Mouse (Mus musculus) heart, adult 9 months (tissue): ENCODE measurements around the gene Abhd6.

Experiments
- DNase-seq, 2 experiments: peaks; one replicate each; pipeline ENCODE4 v3.0.0; 2022; ENCODE audit warnings: low spot score in 2 of 2

Gene Abhd6

GRCm38 (mm10) chr14:8029752-8030151, 27.1 kb downstream of the Abhd6 start:
- DNase-seq: no peak

- DNase-seq: peak; percentile 27 to 43
These were observed 27.8 kb downstream of the Abhd6 start for GRCm38 (mm10) chr14:8030535-8030934.

DNA sequence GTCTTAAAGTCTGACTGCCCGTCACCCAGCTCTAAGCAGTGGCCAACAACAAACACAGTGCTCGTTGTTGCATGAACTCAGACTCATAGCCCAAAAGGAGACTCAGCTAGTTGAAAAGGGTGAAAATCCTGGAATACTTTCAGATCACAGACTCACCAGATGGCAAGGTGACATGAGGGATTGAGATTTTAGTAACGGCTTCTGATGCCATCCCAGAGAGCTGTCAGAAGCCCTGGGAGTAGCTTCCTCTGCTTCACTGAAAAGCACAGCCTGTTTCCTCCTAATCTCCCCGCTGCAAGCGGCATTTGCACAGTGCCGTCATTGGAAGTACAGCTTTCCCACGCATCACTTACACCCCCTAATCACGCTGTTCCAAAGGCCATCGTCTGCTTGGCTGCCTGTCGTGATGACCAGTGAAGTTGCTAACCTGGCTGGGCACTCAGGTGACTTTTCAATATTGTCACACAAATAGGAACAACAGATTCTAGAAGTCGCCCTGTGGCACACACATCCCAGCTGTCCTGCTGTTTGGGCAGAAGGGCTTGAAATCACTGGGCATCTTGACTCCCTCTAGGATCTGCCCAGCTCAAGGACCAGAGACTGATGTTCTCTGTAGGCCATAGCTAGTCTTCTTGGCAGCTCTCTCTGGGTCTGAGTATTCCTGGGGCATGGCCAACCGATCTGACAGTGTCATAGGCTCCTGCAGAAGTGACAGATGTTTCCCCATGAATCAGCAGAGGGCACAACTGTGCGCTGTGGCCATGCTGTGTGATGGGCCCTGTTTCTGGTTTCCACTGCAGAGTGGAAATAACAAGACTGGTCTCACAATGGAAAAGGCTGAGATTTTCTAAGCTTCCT, 29.6 kb downstream of the Abhd6 start:
- DNase-seq: peak in 1 of 2 experiments; percentile 14

GRCm38 (mm10) chr14:8034561-8034960, 31.9 kb downstream of the Abhd6 start:
- no peak for DNase-seq

DNA sequence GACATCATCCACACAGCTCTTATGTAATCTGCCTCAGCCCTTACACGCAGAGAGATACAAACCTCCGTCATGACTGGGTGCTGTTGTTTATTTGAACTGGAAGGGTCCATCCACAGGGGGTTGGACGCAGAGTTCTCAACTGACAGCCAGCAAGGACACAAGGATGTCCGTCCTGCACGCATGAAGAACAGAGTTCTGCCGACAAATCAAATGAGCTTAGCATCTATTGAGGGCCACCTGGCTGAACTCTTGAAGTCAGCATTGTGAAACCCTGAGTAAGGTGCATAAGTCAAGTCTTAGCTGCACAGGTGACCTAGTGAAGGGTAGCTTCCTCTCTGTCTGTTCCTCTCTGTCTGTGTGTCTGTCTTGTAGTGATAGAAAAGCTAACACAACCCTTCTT, 33.2 kb downstream of the Abhd6 start:
- no peak for DNase-seq

DNA sequence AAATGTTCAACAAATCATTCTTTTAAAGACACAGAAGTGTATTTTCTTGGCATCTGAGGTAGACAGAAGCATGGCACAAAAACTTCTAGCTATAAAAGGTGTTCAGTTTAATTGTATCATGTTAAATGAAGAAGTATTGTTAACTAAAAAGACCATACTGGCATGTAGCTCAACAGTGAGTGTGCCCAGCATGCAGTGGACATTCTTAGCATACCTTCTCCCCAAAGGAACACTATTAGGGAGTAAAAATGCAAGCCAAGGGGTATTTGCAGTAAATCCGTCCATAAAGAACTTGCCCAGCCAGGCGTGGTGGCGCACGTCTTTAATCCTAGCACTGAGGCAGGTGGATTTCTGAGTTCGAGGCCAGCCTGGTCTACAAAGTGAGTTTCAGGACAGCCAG, 33.7 kb downstream of the Abhd6 start:
- no peak for DNase-seq

DNA sequence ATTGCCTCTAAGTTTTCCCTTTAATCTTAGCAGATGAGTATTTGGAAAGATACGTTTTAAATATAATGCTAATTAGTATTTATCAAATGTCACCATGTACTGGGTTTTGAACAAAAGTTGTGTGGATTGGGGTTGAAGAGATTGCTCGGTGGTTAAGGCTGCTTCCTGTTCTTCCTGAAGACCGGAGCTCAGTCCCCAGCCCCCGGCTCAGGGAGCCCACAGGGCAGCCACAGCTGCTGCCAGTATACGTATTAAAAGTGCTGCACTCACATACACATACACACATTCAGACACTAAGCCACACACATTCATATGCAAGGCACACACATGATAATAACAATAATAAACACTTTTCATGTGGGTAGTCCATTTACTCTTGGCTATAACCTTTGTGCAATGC, 35.4 kb downstream of the Abhd6 start:
- DNase-seq: no peak

DNA sequence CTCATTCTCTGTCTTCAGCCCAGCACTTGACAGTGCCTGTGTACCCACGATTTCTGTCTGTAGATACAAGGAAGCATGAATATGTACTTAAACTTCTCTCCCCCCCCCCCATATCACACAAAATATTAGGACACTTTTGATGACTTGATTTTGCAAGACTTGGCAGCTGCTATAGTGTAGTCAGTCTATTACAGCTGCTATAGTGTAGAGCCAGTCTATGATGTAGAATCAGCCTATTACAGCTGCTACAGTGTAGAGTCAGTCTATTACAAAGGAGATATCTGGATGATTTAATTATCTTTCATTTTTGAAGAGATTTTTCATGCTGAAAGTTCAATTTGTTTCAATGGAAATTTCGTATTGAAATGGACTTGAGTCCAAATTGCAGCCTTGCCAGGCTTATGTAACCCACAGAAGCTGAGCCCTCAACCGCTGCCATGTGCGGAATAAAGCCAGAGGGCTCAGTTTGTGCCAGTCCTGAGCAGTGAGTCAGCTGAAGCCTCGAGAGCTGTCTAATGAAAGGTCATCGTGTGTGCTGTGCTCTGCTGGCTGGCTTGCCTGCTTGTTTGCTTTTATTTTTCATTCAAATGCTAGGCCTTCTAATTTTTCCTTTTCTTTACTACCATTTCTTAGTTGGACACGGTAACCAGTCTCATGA, 36.2 kb downstream of the Abhd6 start:
- peak; percentile 51 to 79 for DNase-seq

DNA sequence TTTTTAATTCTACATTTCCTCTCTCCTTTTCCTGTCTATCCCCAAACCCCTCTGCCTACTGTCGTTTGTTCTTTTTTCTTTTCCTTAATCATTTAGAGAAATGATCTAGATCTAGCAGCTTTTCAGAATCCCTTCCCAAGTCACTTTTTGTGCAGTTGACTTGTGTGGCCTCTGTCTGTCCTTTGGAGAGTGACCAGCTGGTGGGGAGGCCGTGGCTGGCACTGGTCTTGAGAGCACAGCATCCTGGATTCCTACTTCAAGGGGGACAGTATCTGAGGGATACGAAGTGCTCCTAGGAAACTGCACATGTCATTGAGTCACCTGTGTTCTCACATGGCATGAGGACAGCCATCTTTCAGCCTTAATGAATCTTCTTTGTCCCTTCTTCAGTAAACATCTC, 37.5 kb downstream of the Abhd6 start:
- no peak for DNase-seq

DNA sequence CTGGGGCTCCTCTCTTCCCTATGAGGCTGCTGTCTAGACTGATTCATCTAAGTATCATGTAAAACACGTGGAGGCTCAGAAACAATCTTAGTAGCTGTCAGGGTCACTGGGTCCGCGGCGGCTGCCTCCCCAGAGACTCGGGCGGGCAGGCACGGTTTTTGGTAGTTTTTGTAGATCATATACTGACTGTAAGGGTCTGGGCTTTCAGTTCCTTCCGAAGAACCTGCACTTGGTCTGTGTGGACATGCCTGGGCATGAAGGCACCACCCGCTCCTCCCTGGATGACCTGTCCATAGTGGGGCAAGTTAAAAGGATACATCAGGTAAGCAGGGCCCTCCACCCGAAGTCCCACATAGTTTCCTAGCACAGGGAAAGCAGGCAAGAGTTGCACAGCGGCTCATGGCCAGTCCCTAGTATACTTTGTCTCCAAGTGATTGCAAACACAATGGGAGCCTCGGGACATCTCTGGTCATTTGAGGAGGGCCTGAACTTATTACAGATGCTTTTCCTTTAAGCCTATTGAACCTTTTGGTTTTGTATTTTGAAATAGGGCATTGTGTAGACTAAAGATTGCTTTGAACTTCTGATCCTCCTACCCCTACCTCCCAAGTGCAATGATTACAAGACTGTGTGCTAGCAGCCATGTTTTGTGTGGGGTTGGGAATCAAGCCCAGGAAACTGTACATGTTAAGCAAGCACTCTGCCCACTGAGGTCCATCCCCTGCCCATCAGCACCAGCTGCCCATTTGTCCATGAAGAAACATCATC, 38.4 kb downstream of the Abhd6 start:
- no peak for DNase-seq

- DNase-seq: no peak
These were observed 39.4 kb downstream of the Abhd6 start for GRCm38 (mm10) chr14:8042120-8042519.

- no peak for DNase-seq
These were observed 39.9 kb downstream of the Abhd6 start for GRCm38 (mm10) chr14:8042577-8042976.

- DNase-seq: no peak
These were observed 41.6 kb downstream of the Abhd6 start for GRCm38 (mm10) chr14:8044330-8044729.

DNA sequence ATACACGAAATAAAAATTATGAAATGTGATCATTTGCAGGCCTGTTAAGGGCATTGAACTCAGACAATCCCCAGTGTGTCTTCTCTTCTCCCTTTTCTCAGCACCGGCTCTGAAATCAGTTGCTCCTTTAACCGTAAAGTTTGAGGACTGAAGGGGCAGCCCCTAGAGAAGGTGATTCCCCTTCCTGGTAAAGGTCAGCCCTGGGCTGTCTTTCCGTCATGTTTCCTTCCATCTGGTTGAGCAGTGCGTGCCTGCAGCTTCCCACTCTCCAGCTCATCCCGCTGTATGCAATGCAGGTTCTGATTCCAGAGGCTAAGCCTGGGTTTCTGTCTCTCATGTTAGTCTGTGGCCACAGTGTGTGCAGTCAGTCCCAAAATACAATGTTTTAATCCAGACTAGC, 42.1 kb downstream of the Abhd6 start:
- DNase-seq: no peak

DNA sequence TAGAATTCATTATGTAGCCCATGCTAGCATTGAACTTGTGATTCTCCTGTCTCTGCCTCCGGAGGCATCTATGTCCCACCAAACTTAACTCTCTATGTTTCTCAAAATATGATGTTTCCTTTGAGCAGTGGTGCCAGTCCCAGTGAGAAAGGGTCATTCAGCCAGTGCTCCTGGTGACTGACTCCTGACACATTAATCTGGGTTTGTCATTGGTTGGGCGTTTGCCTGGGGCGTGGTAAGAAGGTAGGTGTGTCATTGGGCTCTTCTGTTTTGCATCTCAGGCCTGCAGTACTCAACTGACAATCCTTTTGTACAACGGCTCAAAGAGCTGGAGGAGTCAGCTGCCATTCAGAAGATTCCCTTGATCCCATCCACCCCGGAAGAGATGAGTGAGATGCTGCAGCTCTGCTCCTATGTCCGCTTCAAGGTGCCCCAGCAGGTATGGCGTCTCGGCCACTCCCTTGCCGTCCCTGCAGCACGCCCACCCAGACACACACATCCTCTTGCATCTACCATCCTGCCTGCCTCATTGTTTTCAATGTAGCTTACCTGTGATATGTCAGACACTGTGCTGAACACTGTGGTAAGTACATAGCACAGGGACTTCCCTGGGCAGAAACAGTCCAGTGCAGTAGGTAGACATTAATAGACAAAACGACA, 42.6 kb downstream of the Abhd6 start:
- DNase-seq: no peak

GRCm38 (mm10) chr14:8046839-8047238, 44.1 kb downstream of the Abhd6 start:
- DNase-seq: no peak

- DNase-seq: no peak
These were observed 46.6 kb downstream of the Abhd6 start for GRCm38 (mm10) chr14:8049334-8049733.

DNA sequence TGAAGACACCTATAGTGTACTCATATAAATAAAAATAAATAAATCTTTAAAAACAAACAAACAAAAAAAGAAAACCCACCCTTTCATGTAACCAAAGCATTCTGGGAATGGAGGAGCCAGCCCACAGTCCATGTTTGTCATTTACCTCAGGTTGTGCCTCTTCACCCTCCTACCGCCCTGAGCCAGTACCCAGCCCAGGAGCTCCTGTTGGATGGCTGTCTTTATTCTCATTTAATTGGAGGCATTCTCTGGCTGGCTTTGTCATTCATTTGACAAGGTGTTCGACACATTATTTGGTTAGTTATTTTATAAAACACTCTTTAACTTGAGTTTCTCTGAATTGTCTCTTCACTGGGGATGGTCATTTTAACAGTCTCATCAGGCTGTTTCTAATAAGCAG, 49.2 kb downstream of the Abhd6 start:
- no peak for DNase-seq

- DNase-seq: no peak
These were observed 50.0 kb downstream of the Abhd6 start for GRCm38 (mm10) chr14:8052661-8053060.

- no peak for DNase-seq
These were observed 51.8 kb downstream of the Abhd6 start for GRCm38 (mm10) chr14:8054310-8055102.

DNA sequence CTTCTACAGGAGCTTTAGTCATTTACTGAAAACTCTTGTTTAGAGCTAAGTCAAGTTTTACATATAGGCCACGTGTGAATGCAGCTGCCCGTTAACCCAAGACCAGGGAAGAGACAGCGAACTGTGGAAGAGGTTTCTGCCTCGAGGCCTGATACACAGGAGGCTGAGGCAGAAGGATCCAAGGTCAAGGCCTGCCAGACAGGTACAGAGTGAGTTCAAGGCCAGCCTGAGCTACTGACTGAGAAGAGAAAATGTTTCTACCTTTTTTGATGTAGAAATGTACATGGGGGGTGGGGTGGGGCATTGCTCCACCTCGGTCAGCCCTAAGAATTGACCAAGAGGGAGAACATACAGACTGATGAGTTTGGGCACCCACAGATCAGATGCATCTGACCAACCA, 53.4 kb downstream of the Abhd6 start:
- no peak for DNase-seq
